Mouse (Mus musculus) adrenal gland, postnatal 25 days (tissue): ENCODE data around the gene Cntn2. TPM values are rescaled to one million over a fixed set of nuclear protein-coding genes. Genes with fewer than 3 reads are reported as not detected.
A peak's percentile ranks its signal among the peaks of the same experiment; 100 is the strongest.

Experiments used
- DNase-seq: peaks from one replicate; pipeline ENCODE4 v3.0.0; 2021; ENCODE audit warnings: mixed read lengths
- long read RNA-seq: library from polyadenylated mRNA; stranded (forward); transcript quantifications from one replicate; pipeline ENCODE4 v2.0.0, GENCODE M21; 2021
- total RNA-seq: library from RNA; stranded (reverse); gene quantifications from 2 replicates; pipeline ENCODE4 v1.2.3, GENCODE M21; 2021

The Cntn2 gene
- not detected in 2 replicates for total RNA-seq
- long read RNA-seq = 0 reads

GRCm38 (mm10) chr1:132542762-132543306 lies at the start of gene Cntn2:
Gene Cntn2 (minus strand): TSS chr1:132543256.
- no peak for DNase-seq

- no peak for DNase-seq
Observed at GRCm38 (mm10) chr1:132592145-132592544, 49.1 kb upstream of the Cntn2 start.

GRCm38 (mm10) chr1:132591399-132591930 lies 48.4 kb upstream of the Cntn2 start:
- no peak for DNase-seq

GRCm38 (mm10) chr1:132586679-132587201 lies 43.7 kb upstream of the Cntn2 start:
- no peak for DNase-seq

GRCm38 (mm10) chr1:132585376-132585775 lies 42.3 kb upstream of the Cntn2 start:
- DNase-seq = no peak

GRCm38 (mm10) chr1:132582998-132583604 lies 40.0 kb upstream of the Cntn2 start:
- no peak for DNase-seq

- no peak for DNase-seq
Observed at GRCm38 (mm10) chr1:132581845-132582839, 39.1 kb upstream of the Cntn2 start.

GRCm38 (mm10) chr1:132580063-132580462 lies 37.0 kb upstream of the Cntn2 start:
- no peak for DNase-seq

- DNase-seq = no peak
Observed at GRCm38 (mm10) chr1:132576845-132577244, 33.8 kb upstream of the Cntn2 start.

- DNase-seq = no peak
Observed at GRCm38 (mm10) chr1:132572851-132573250, 29.8 kb upstream of the Cntn2 start.

GRCm38 (mm10) chr1:132571613-132572012 lies 28.6 kb upstream of the Cntn2 start:
- no peak for DNase-seq

GRCm38 (mm10) chr1:132570906-132571305 lies 27.9 kb upstream of the Cntn2 start:
- no peak for DNase-seq

- no peak for DNase-seq
Observed at GRCm38 (mm10) chr1:132570068-132570780, 27.2 kb upstream of the Cntn2 start.

- no peak for DNase-seq
Observed at GRCm38 (mm10) chr1:132569516-132569915, 26.5 kb upstream of the Cntn2 start.

- DNase-seq = no peak
Observed at GRCm38 (mm10) chr1:132567336-132568125, 24.5 kb upstream of the Cntn2 start.

GRCm38 (mm10) chr1:132565766-132566165 lies 22.7 kb upstream of the Cntn2 start:
- no peak for DNase-seq

GRCm38 (mm10) chr1:132564946-132565345 lies 21.9 kb upstream of the Cntn2 start:
- DNase-seq = peak; percentile 31

GRCm38 (mm10) chr1:132562337-132562795 lies 19.3 kb upstream of the Cntn2 start:
- no peak for DNase-seq

GRCm38 (mm10) chr1:132560907-132561700 lies 18.0 kb upstream of the Cntn2 start:
- peak; percentile 37 for DNase-seq

- DNase-seq = no peak
Observed at GRCm38 (mm10) chr1:132559045-132559444, 16.0 kb upstream of the Cntn2 start.
